Mouse (Mus musculus) heart, postnatal 0 days (tissue): ENCODE measurements around the gene Pld5. TPM values are rescaled to one million over a fixed set of nuclear protein-coding genes. Genes with fewer than 3 reads are reported as not detected.

Source experiments
- ATAC-seq: fragments of 200-750 bp; cut with Nextera tagmentation; 2 replicates; pipeline ENCODE4 v1.8.0; 2017; ENCODE audit warnings: low read depth, moderate number of reproducible peaks, moderate library complexity; ENCODE audit not compliant: insufficient read depth
- DNase-seq: peaks from one replicate; pipeline ENCODE4 v3.0.0-alpha.2; 2016; ENCODE audit warnings: low spot score
- H3K27ac ChIP-seq: fragments of 300-500 bp; sonication (generic); 2 replicates; pipeline ENCODE4 v1.5.1; 2014; ENCODE audit warnings: low read depth, mild to moderate bottlenecking
- H3K27me3 ChIP-seq: fragments of 300-500 bp; sonication (generic); 2 replicates; pipeline ENCODE4 v1.6.1; 2014; ENCODE audit warnings: low read length, mixed read lengths; ENCODE audit not compliant: control insufficient read depth, insufficient read depth
- H3K36me3 ChIP-seq: fragments of 300-500 bp; sonication (generic); replicated peaks from 2 replicates; pipeline ENCODE4 v1.6.1; 2014; ENCODE audit warnings: low read length, mixed read lengths; ENCODE audit not compliant: control insufficient read depth, insufficient read depth
- H3K4me1 ChIP-seq: fragments of 300-500 bp; sonication (generic); 2 replicates; pipeline ENCODE4 v1.6.1; 2014; ENCODE audit warnings: antibody characterized with exemption; ENCODE audit not compliant: control insufficient read depth, insufficient read depth
- H3K4me2 ChIP-seq: fragments of 300-500 bp; sonication (generic); 2 replicates; pipeline ENCODE4 v1.6.1; 2014; ENCODE audit warnings: low read depth, mild to moderate bottlenecking, low read length, moderate library complexity
- H3K4me3 ChIP-seq: fragments of 300-500 bp; sonication (generic); 2 replicates; pipeline ENCODE4 v1.5.1; 2014; ENCODE audit warnings: low read depth, low read length
- H3K9ac ChIP-seq: fragments of 300-500 bp; sonication (generic); replicated peaks from 2 replicates; pipeline ENCODE4 v1.6.1; 2014; ENCODE audit warnings: low read depth, low read length, mixed read lengths
- H3K9me3 ChIP-seq: fragments of 300-500 bp; sonication (generic); replicated peaks from 2 replicates; pipeline ENCODE4 v1.6.1; 2016; ENCODE audit warnings: low read length; ENCODE audit not compliant: control insufficient read depth
- CTCF ChIP-seq: IDR thresholded peaks from 2 replicates; pipeline ENCODE4 v1.5.1; 2016; ENCODE audit warnings: antibody characterized with exemption, control low read depth, low read depth
- EP300 ChIP-seq: IDR thresholded peaks from 2 replicates; pipeline ENCODE4 v1.6.1; 2016; ENCODE audit warnings: antibody characterized with exemption, low read depth
- WGBS: fragments of 180-500 bp; shearing (Covaris S2); extraction: QIAGEN DNeasy Blood & Tissue Kit; methylation state at CpG from one replicate; pipeline ENCODE4 v1.1.7; 2014; 5-methylcytosine and 5-hydroxymethylcytosine counted together
- polyA plus RNA-seq: library from polyadenylated mRNA; unstranded; fragments of >200 nt; fragmentation: Nextera tagmentation; extraction: Ambion mirVana; gene quantifications from 2 replicates; pipeline ENCODE4 v1.2.1, GENCODE M21; 2015
- total RNA-seq: library from RNA; depleted of rRNA; stranded (reverse); fragments of >200 nt; gene quantifications from 2 replicates; pipeline ENCODE4 v1.2.3, GENCODE M21; 2014; ENCODE audit warnings: low replicate concordance

Pld5 gene
- total and polyA plus RNA-seq, 2 experiments from 2014 or later, result 0.51 to 0.65 TPM

- Histone ChIP-seq H3K9me3 (no peaks in the 10 kb centered on the region), H3K36me3 (no peaks in the 10 kb centered on the region), H3K27me3 (no peaks in the 10 kb centered on the region), H3K4me2 (no peak overlapping the region), H3K4me3 (no peak overlapping the region), H3K27ac (no peak overlapping the region), H3K9ac (no peak overlapping the region), H3K4me1 (no peaks in the 10 kb centered on the region)
- no peak for ATAC-seq
- no peak for TF ChIP-seq CTCF
- no peak for TF ChIP-seq EP300
- WGBS, result 47% methylated on average over 2 of the region's 2 CpGs
- no peak for DNase-seq
Observed at GRCm38 (mm10) chr1:176080969-176081368, 194.1 kb downstream of the Pld5 start.

- no peaks in the 10 kb centered on the region for H3K9me3 ChIP-seq
- H3K4me2 ChIP-seq, result no peak overlapping the region
- H3K27me3 ChIP-seq, result no peaks in the 10 kb centered on the region
- DNase-seq (no peak), ATAC-seq (no peak)
- TF ChIP-seq CTCF (no peak), EP300 (no peak)
- no peak overlapping the region for H3K4me3 ChIP-seq
- H3K36me3 ChIP-seq, result no peaks in the 10 kb centered on the region
- no peak overlapping the region for H3K9ac ChIP-seq
- 41% methylated on average over 7 of the region's 7 CpGs for WGBS
- no peak overlapping the region for H3K27ac ChIP-seq
- peaks cover 9% of the 10 kb centered on the region; the same call in 1 of the 2 replicates for H3K4me1 ChIP-seq
Observed at GRCm38 (mm10) chr1:176078410-176078809, 196.7 kb downstream of the Pld5 start.

GRCm38 (mm10) chr1:176076799-176077198 is 198.3 kb downstream of the Pld5 start:
- H3K9me3 ChIP-seq, result no peaks in the 10 kb centered on the region
- H3K4me1 ChIP-seq, result peaks cover 9% of the 10 kb centered on the region; the same call in 1 of the 2 replicates
- no peak for TF ChIP-seq EP300
- TF ChIP-seq CTCF, result no peak
- no peaks in the 10 kb centered on the region for H3K27me3 ChIP-seq
- H3K36me3 ChIP-seq, result no peaks in the 10 kb centered on the region
- H3K4me2 ChIP-seq, result no peak overlapping the region
- no peak overlapping the region for H3K4me3 ChIP-seq
- DNase-seq (no peak), ATAC-seq (no peak)
- no peak overlapping the region for H3K9ac ChIP-seq
- H3K27ac ChIP-seq, result no peak overlapping the region

GRCm38 (mm10) chr1:176075810-176076209 is 199.3 kb downstream of the Pld5 start:
- Histone ChIP-seq H3K36me3 (no peaks in the 10 kb centered on the region), H3K27me3 (no peaks in the 10 kb centered on the region), H3K4me3 (no peak overlapping the region), H3K4me2 (no peak overlapping the region), H3K4me1 (peaks cover 9% of the 10 kb centered on the region; the same call in 1 of the 2 replicates), H3K9me3 (no peaks in the 10 kb centered on the region), H3K9ac (no peak overlapping the region), H3K27ac (no peak overlapping the region)
- TF ChIP-seq CTCF (no peak), EP300 (no peak)
- no peak for ATAC-seq
- no peak for DNase-seq

GRCm38 (mm10) chr1:176075409-176075808 is 199.7 kb downstream of the Pld5 start:
- peak; percentile 67; the same call in 1 of the 2 replicates for ATAC-seq
- TF ChIP-seq EP300 (no peak), CTCF (no peak)

GRCm38 (mm10) chr1:176074526-176074925 is 200.6 kb downstream of the Pld5 start:
- ATAC-seq (no peak), DNase-seq (peak; percentile 29)
- Histone ChIP-seq H3K9me3 (no peaks in the 10 kb centered on the region), H3K4me3 (no peak overlapping the region), H3K27ac (no peak overlapping the region), H3K4me2 (no peak overlapping the region), H3K9ac (no peak overlapping the region), H3K4me1 (peaks cover 9% of the 10 kb centered on the region; the same call in 1 of the 2 replicates), H3K27me3 (no peaks in the 10 kb centered on the region), H3K36me3 (no peaks in the 10 kb centered on the region)
- TF ChIP-seq EP300 (no peak), CTCF (no peak)
- 15% methylated on average over 5 of the region's 5 CpGs for WGBS

More at GRCm38 (mm10) chr1:176075409-176075808, 199.7 kb downstream of the Pld5 start:
- Histone ChIP-seq H3K4me2 (no peak overlapping the region), H3K9me3 (no peaks in the 10 kb centered on the region), H3K9ac (no peak overlapping the region), H3K36me3 (no peaks in the 10 kb centered on the region), H3K4me1 (peaks cover 9% of the 10 kb centered on the region; the same call in 1 of the 2 replicates), H3K27me3 (no peaks in the 10 kb centered on the region), H3K4me3 (no peak overlapping the region), H3K27ac (no peak overlapping the region)
- DNase-seq, result no peak
- 57% methylated on average over 1 of the region's 1 CpGs for WGBS
